In genomic region chr6:108213481-108214293, GRCm38 (mm10) we compare ENCODE assay signal across 8 mouse cellular contexts. TPM values are rescaled to one million over a fixed set of nuclear protein-coding genes. Genes with fewer than 3 reads are reported as not detected.
DNase-seq lines count a peak whose midpoint lies in the region; ATAC-seq and TF ChIP-seq lines count a peak whose summit lies in the region.

No protein-coding gene starts in this region.

- DNase-seq in heart, adult 11 months, result peak; percentile 95
- DNase-seq in heart, adult 8-10 months (ENCODE audit: low spot score), result no peak
- DNase-seq in kidney, postnatal 10 days, result peak; percentile 54
- peak; percentile 94 for DNase-seq in midbrain, embryonic 11.5 days (ENCODE audit: low spot score, missing footprints)
- peak; percentile 28 for DNase-seq in thymus, postnatal 0 days (ENCODE audit: low spot score)
- DNase-seq in ovary, postnatal 10 days (ENCODE audit: low spot score), result no peak

- 1% methylated on average over 29 of the region's 29 CpGs for WGBS in midbrain, embryonic 11.5 days

- TF ChIP-seq POLR2A in bone marrow macrophage, adult 2 months (IDR thresholded peaks at IDR 0.05; ENCODE audit: borderline replicate concordance, low read depth, low read length), result no peak

- H3K4me1 ChIP-seq in bone marrow macrophage, adult 2 months (ENCODE audit: control insufficient read depth, insufficient read depth, low read length), result peaks cover 6% of the 10 kb centered on the region
- H3K4me1 ChIP-seq in midbrain, embryonic 11.5 days (ENCODE audit: control insufficient read depth, insufficient read depth, low read length), result peaks cover 11% of the 10 kb centered on the region; the same call in 1 of the 2 replicates

- H3K9ac ChIP-seq in midbrain, embryonic 11.5 days (ENCODE audit: low read length), result peak overlapping the region; percentile 61

- H3K4me3 ChIP-seq in bone marrow macrophage, adult 2 months (ENCODE audit: insufficient read depth, low read length), result peak overlapping the region; percentile 93
- H3K4me3 ChIP-seq in midbrain, embryonic 11.5 days (ENCODE audit: low read depth, low read length), result peak overlapping the region; percentile 65

- H3K27ac ChIP-seq in bone marrow macrophage, adult 2 months (ENCODE audit: insufficient read depth, low read depth, low read length), result no peak overlapping the region
- no peak overlapping the region for H3K27ac ChIP-seq in midbrain, embryonic 11.5 days (ENCODE audit: low read depth, low read length)

- no peaks in the 10 kb centered on the region for H3K36me3 ChIP-seq in midbrain, embryonic 11.5 days (ENCODE audit: control insufficient read depth, insufficient read depth, low read length)

- H3K9me3 ChIP-seq in midbrain, embryonic 11.5 days (ENCODE audit: control insufficient read depth, low read length), result no peaks in the 10 kb centered on the region

- ATAC-seq in granulocyte monocyte progenitor cell, adult 5-6 weeks (replicated peaks; ENCODE audit: poor library complexity, severe bottlenecking), result peak; percentile 31
- ATAC-seq in midbrain, embryonic 11.5 days (ENCODE audit: low FRiP score), result no peak; the same call in 1 of the 2 replicates

- TF ChIP-seq CTCF in bone marrow macrophage, adult 2 months (IDR thresholded peaks at IDR 0.05; ENCODE audit: low read depth, low read length), result no peak

- no peaks in the 10 kb centered on the region; the same call in 1 of the 2 replicates for H3K27me3 ChIP-seq in midbrain, embryonic 11.5 days (ENCODE audit: control insufficient read depth, insufficient read depth, low read length)

- H3K4me2 ChIP-seq in midbrain, embryonic 11.5 days, result peak overlapping the region; percentile 64

RNA-seq across cellular contexts. Expression of gene Itpr1, which starts 0.8 kb away (rescaled TPM):
- 10 to 100 TPM; 33.9 to 36.9 (median 36.4) TPM for total RNA-seq in heart, adult 8-10 months (2022)
- polyA plus RNA-seq in bone marrow macrophage, adult 2 months (2012; ENCODE audit: insufficient read depth, insufficient read length, missing spikeins), result 7.7 and 10.9 TPM in 2 replicates
- total RNA-seq in granulocyte monocyte progenitor cell, adult 5-6 weeks (2014; fragmentation: Nextera tagmentation), result 55.2 and 56.4 TPM in 2 replicates
- total RNA-seq in granulocyte monocyte progenitor cell, adult 5-6 weeks (2017), result 85.0 and 94.5 TPM in 2 replicates
- polyA plus RNA-seq in midbrain, embryonic 11.5 days (2014; fragmentation: Nextera tagmentation; extraction: Ambion mirVana), result 5.2 and 5.4 TPM in 2 replicates
- polyA plus RNA-seq in thymus, postnatal 0 days (2015; fragmentation: Nextera tagmentation; extraction: Ambion mirVana), result 12.1 and 18.0 TPM in 2 replicates

RNA-seq across cellular contexts. Expression of gene Sumf1, which starts 28.3 kb away (rescaled TPM):
- total RNA-seq in heart, adult 8-10 months (2022), result 10 to 100 TPM; 11.5 to 13.4 (median 12.8) TPM
- polyA plus RNA-seq in bone marrow macrophage, adult 2 months (2012; ENCODE audit: insufficient read depth, insufficient read length, missing spikeins), result 60.9 and 62.7 TPM in 2 replicates
- 10.1 and 16.8 TPM in 2 replicates for total RNA-seq in granulocyte monocyte progenitor cell, adult 5-6 weeks (2014; fragmentation: Nextera tagmentation)
- 20.5 and 22.7 TPM in 2 replicates for total RNA-seq in granulocyte monocyte progenitor cell, adult 5-6 weeks (2017)
- polyA plus RNA-seq in midbrain, embryonic 11.5 days (2014; fragmentation: Nextera tagmentation; extraction: Ambion mirVana), result 14.0 and 15.4 TPM in 2 replicates
- 14.8 and 17.3 TPM in 2 replicates for polyA plus RNA-seq in thymus, postnatal 0 days (2015; fragmentation: Nextera tagmentation; extraction: Ambion mirVana)

Comparison
In these comparisons a context has a peak if more than half of its experiments do, and no peak if none do; other contexts are left out.
1. DNase-seq: peak in heart, adult 11 months (single experiment), kidney, postnatal 10 days (single experiment), midbrain, embryonic 11.5 days (single experiment) and thymus, postnatal 0 days (single experiment); none in heart, adult 8-10 months (single experiment) and ovary, postnatal 10 days (single experiment).